Mouse (Mus musculus): ENCODE data around the gene Atp8a2. TPM values are rescaled to one million over a fixed set of nuclear protein-coding genes. Genes with fewer than 3 reads are reported as not detected.
"Not testable (repeated sequence)": the region's sequence is repeated elsewhere in the genome, so short reads cannot be mapped to it uniquely, and the experiment has no call there.

Gene Atp8a2
- polyA plus RNA-seq, 1 experiment from 2014 or later: 3.3 TPM

DNA sequence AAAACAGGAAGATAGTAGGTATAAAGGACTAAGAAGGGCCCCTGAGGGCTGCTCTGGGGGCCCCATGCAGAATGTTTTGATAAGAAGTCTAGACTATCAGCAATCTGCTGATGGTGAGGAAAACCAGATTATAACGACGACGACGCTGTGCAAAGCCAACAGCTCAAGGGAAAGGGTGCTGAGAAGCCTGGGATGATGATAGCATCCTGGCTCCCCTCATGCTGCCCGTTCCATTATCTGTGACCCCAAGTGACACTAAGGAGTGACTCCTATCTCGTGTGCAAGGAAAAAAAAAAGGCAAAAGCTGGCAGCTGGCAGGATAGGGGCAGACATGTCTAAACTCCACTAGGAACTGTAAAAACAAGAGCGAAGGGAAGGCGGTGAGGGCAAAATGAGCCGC, 343.8 kb downstream of the Atp8a2 start:
- Histone ChIP-seq H3K9ac (no peak overlapping the region), H3K4me2 (no peak overlapping the region), H3K27ac (no peak overlapping the region), H3K9me3 (replicated peaks) (no peaks in the 10 kb centered on the region), H3K4me1 (no peaks in the 10 kb centered on the region), H3K27me3 (replicated peaks) (no peaks in the 10 kb centered on the region), H3K36me3 (no peaks in the 10 kb centered on the region), H3K4me3 (no peak overlapping the region)
- WGBS (ENCODE audit: insufficient replicate concordance): 38% methylated on average over 9 of the region's 9 CpGs
- ATAC-seq: no peak

DNA sequence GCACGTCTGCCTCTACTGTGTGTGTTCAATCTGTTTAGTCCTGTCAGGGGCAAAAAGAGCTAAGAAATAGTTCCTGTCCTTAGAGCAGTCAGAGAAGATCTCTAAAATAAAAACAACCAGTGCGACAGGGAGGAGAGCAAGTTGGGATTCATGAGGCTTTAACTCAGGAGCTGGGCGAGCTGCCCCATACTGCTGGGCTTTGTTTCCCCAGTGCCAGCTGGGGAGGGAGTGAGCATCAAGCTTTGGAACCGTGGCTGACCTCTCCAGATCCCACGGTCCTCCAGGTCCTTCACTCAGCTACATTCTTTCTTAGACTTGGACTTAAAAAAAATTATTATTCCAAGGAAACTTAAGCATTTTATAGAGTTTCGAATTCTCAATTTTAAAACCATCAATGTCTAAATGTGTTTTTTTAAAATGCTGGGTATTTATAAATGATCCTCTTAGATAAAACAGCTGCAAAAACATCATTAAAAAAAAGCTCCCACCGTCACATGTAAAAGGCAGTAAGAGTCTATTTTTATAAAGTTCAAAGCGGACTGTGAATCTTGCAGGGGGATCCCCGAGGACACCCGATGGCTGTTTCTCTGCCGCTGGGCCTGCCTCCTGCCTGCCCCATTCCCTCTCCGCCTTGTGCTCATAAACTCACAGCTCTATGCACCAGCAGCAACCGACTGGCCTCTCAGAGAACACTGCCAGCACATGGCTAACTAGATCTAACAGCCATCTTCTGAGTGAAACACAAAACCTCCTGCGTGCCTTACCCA, 350.2 kb downstream of the Atp8a2 start:
- Histone ChIP-seq H3K4me3 (no peak overlapping the region), H3K36me3 (no peaks in the 10 kb centered on the region), H3K4me2 (no peak overlapping the region), H3K27me3 (replicated peaks) (no peaks in the 10 kb centered on the region), H3K4me1 (peaks cover 5% of the 10 kb centered on the region; the same call in 1 of the 2 replicates), H3K9ac (no peak overlapping the region), H3K27ac (no peak overlapping the region), H3K9me3 (replicated peaks) (no peaks in the 10 kb centered on the region)
- 56% methylated on average over 14 of the region's 14 CpGs for WGBS (ENCODE audit: insufficient replicate concordance)
- ATAC-seq: no peak

DNA sequence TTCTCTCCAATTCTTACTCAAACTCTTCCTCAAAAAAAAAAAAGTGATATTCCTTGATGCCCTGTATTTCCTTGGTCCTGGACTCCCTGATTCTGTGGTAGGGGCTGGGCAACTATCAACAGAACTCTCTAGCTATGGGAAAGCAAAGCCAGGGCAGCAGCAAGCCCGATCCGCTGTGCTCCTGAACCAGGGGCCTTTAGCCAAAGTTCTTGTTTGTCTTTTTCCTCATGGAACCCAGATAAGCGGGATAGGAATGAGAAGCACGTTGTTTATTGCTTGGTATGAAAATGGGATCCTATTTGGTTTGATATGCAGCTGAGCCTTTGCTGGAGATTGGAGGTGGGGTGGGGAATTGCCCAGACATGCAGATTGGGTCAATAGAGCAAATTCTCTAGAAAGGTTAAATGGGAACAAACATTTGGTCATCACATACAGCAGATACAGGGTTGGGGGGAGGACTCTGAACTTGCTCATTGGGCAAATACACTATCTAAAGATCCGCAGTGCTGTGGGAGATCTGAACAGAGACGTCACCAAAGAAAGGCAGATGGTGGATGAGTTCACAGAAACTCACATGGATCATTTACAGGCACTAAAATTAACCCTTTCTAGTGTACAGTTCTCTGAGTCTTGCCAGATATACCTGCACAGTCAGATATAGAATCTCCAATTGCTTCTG, 353.6 kb downstream of the Atp8a2 start:
- H3K9ac ChIP-seq: no peak overlapping the region
- H3K36me3 ChIP-seq: no peaks in the 10 kb centered on the region
- peak; percentile 54 for ATAC-seq
- H3K4me2 ChIP-seq: no peak overlapping the region
- H3K27ac ChIP-seq: no peak overlapping the region
- no peaks in the 10 kb centered on the region for H3K27me3 ChIP-seq (replicated peaks)
- 54% methylated on average over 6 of the region's 6 CpGs for WGBS (ENCODE audit: insufficient replicate concordance)
- H3K4me1 ChIP-seq: peaks cover 5% of the 10 kb centered on the region; the same call in 1 of the 2 replicates
- H3K9me3 ChIP-seq (replicated peaks): no peaks in the 10 kb centered on the region
- no peak overlapping the region for H3K4me3 ChIP-seq

DNA sequence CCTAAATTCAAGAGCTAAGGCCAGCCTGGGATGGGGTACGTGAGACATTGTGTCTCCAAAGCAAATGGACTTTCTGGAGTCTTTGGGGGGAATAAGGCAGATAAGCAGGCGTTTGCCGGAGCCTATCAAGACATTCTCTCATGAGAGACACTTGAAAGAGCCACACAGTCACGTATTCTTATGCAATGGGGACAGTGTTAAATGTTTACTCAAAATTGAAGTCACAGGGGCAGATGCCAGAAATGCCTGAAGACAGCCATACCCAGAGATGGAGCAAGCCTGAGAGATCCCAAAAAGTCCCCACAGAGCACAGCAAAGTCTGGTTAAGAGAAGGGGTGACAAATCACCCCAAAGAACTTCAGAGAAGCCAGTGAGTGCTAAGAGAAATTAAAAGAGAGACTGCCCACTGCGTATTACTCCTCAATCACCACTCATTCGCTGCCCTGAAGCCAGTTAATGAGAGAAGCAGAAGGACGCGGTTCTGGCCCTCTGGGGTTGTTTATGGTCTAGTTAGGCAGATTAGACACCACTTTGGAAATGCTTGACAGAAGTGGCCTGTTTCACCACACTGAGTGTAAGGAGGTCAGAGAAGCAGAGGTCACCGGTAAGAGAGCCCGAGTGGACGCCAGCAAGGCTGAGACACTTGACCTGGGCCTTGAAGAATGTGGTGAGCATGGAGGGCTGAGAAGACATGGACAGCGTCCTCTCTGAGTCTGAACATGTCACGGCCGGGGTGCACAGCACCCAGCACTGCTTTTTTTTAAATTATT, 356.8 kb downstream of the Atp8a2 start:
- ATAC-seq: no peak
- Histone ChIP-seq H3K27me3 (replicated peaks) (no peaks in the 10 kb centered on the region), H3K4me3 (no peak overlapping the region), H3K9me3 (replicated peaks) (no peaks in the 10 kb centered on the region), H3K4me1 (peaks cover 5% of the 10 kb centered on the region; the same call in 1 of the 2 replicates), H3K4me2 (no peak overlapping the region), H3K36me3 (no peaks in the 10 kb centered on the region), H3K9ac (no peak overlapping the region), H3K27ac (no peak overlapping the region)
- 61% methylated on average over 14 of the region's 14 CpGs for WGBS (ENCODE audit: insufficient replicate concordance)

DNA sequence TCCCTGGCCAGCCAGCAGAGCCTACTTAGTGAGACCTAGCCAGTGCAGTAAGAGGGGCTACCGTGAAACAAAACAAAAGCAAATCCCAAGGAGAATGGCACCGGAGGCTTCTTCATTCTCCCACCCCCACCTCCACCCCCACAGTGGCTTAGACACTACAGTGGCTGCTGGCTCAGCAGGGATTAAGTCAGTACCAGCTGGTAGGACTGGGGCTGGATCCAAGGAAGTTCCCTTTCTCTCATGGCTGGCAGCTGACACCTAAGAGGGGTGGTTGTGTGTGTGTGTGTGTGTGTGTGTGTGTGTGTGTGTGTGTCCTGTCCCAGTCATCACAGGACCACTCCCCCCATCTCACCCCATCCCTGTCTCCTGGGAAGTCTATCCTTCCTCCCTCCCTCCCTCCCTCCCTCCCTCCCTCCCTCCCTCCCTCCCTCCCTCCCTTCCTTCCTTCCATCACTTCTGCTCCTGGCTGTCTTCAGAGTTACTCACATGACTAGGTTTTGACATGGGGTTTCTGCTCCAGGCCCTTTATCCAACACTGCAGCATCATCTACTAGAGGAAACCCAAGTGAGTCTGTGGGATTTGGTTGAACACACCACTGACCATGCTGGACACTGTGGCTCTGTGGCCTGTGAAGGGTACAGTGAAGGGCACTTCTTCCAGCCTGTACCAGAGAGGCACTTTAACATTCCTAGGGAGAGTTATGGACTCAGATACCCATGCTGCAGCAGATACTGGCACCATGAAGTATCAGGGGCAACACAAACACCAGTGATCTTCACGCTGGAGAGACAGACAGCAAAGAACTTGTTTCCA, 358.3 kb downstream of the Atp8a2 start:
- not testable (repeated sequence) for H3K27me3 ChIP-seq (replicated peaks); H3K27ac ChIP-seq

DNA sequence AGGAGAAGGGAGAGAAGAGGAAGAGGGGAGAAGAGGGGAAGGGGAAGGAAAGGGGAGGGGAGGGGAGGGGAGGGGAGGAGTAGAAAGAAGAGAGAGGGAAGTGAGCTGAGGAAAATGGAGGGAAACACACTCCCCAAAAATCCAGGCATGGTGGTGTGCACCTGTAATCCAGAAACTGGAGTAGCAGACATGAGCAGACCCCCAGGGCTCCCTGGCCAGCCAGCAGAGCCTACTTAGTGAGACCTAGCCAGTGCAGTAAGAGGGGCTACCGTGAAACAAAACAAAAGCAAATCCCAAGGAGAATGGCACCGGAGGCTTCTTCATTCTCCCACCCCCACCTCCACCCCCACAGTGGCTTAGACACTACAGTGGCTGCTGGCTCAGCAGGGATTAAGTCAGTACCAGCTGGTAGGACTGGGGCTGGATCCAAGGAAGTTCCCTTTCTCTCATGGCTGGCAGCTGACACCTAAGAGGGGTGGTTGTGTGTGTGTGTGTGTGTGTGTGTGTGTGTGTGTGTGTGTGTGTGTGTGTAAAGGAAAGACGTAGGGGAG, 359.2 kb downstream of the Atp8a2 start:
- H3K4me3 ChIP-seq; H3K4me1 ChIP-seq; H3K27ac ChIP-seq; H3K4me2 ChIP-seq; H3K9me3 ChIP-seq (replicated peaks); ATAC-seq; H3K36me3 ChIP-seq; H3K27me3 ChIP-seq (replicated peaks); H3K9ac ChIP-seq: not testable (repeated sequence)
- WGBS (ENCODE audit: insufficient replicate concordance): no CpG with 5 or more reads among the region's 3 CpGs

More for the DNA sequence above, 358.3 kb downstream of the Atp8a2 start:
- H3K4me3 ChIP-seq; H3K4me1 ChIP-seq; ATAC-seq; H3K9me3 ChIP-seq (replicated peaks); H3K36me3 ChIP-seq; H3K9ac ChIP-seq; H3K4me2 ChIP-seq: not testable (repeated sequence)
- WGBS (ENCODE audit: insufficient replicate concordance): 83% methylated on average over 1 of the region's 3 CpGs

DNA sequence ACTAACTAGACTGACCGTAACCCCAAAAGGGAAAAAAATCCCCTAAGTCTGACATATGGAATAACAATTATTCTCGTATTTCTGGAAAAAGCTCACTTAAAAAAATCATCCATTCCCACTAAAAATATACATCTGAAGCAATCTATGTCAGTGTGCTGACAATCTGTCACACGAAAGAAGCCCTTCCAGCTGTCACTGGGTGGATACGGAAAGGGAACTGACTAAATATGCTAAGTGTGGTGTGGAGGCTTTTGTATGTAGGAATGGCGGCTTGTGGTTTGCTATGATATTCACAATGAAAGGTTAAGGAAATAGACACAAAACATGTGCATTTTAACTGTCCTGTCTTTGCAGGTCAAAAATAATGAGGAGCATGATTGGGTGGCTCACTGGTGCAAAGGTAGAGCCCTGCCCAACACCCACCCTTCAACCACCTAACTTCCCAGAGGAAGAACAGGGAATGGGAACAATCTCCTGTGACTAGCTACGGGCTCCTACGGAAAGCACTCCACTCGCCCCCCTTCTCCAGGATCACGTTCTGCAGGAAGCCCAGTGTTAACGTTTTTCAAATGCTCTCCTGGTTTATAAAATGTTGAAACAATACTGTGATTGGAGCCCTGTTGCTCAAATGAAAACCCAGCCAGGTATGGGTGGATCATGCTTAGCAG, 360.0 kb downstream of the Atp8a2 start:
- Histone ChIP-seq H3K9ac (no peak overlapping the region), H3K4me2 (no peak overlapping the region), H3K9me3 (replicated peaks) (no peaks in the 10 kb centered on the region), H3K4me3 (no peak overlapping the region), H3K4me1 (no peaks in the 10 kb centered on the region), H3K27me3 (replicated peaks) (no peaks in the 10 kb centered on the region), H3K36me3 (no peaks in the 10 kb centered on the region), H3K27ac (no peak overlapping the region)
- WGBS (ENCODE audit: insufficient replicate concordance): 47% methylated on average over 10 of the region's 10 CpGs
- no peak for ATAC-seq

DNA sequence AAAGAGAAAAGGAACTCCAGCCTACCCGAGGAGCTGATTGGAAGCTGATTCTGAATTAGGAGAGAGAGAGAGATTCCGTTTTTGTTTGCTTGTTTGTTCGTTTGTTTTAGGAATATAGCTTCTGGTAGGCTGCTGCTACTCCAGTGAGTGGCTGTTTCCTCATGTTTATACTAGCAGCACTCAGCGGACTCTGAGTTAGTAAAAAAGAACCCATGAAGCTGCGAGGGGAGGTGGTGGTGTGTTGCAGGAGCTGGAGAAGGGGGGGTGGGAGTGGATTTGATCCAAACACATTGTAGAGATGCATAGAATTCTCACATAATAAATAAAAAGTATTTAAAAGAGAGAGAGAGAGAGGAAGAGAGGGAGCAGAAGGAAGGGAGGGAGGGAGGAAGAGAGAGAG, 367.4 kb downstream of the Atp8a2 start:
- Histone ChIP-seq H3K36me3 (no peaks in the 10 kb centered on the region), H3K4me1 (no peaks in the 10 kb centered on the region), H3K4me2 (no peak overlapping the region), H3K9ac (no peak overlapping the region), H3K27me3 (replicated peaks) (no peaks in the 10 kb centered on the region), H3K9me3 (replicated peaks) (no peaks in the 10 kb centered on the region), H3K4me3 (no peak overlapping the region), H3K27ac (no peak overlapping the region)
- ATAC-seq: no peak
- WGBS (ENCODE audit: insufficient replicate concordance): 46% methylated on average over 5 of the region's 5 CpGs

DNA sequence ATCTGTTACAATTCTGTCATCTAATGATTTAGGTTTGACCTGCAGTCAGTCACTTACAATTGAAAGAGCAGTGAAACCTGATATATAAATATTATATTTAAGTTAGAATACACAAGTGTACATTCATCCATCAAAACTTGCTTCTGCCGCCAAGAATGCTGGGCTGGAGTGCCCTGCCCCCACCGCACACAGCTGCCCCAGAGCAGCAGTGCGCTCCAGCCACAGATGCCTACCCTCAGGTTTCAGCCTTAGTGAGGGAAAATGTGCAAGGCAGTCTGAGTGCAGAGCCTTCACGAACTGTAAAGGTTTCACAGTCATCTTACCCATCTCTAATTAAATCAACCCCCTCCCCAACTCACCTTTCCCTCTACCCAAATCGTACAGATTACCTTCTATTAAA, 369.6 kb downstream of the Atp8a2 start:
- Histone ChIP-seq H3K9me3 (replicated peaks) (no peaks in the 10 kb centered on the region), H3K4me3 (no peak overlapping the region), H3K4me1 (no peaks in the 10 kb centered on the region), H3K27ac (no peak overlapping the region), H3K27me3 (replicated peaks) (no peaks in the 10 kb centered on the region), H3K9ac (no peak overlapping the region), H3K4me2 (no peak overlapping the region), H3K36me3 (no peaks in the 10 kb centered on the region)
- no peak for ATAC-seq
- WGBS (ENCODE audit: insufficient replicate concordance): 59% methylated on average over 5 of the region's 5 CpGs

DNA sequence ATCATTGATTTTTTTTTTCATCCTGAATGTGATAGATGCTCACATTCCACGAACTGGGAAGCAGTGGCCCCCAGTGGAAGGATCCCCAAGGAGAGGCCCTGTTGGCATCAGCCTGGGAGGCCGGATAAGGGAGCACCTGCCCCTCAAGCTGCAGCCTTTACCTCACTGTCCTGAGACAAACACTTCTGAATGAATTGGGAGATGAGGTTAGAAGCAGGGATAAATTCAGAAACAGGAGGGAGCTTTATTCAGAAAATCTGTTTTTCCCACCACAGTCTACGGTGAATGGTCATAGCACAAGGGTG, 376.9 kb downstream of the Atp8a2 start:
- Histone ChIP-seq H3K36me3 (no peaks in the 10 kb centered on the region), H3K4me3 (no peak overlapping the region), H3K4me1 (no peaks in the 10 kb centered on the region), H3K9ac (no peak overlapping the region), H3K27me3 (replicated peaks) (no peaks in the 10 kb centered on the region), H3K4me2 (no peak overlapping the region), H3K27ac (no peak overlapping the region), H3K9me3 (replicated peaks) (no peaks in the 10 kb centered on the region)
- ATAC-seq: no peak
- WGBS (ENCODE audit: insufficient replicate concordance): 53% methylated on average over 3 of the region's 3 CpGs
